Mouse (Mus musculus) kidney, embryonic 16.5 days (tissue): ENCODE results near the gene Cwf19l1. TPM values are rescaled to one million over a fixed set of nuclear protein-coding genes. Genes with fewer than 3 reads are reported as not detected.

ENCODE experiments used
- ATAC-seq: fragments of 200-750 bp; cut with Nextera tagmentation; 2 replicates; pipeline ENCODE4 v1.8.0; 2017; ENCODE audit warnings: moderate TSS enrichment; ENCODE audit not compliant: low FRiP score, low TSS enrichment
- H3K27ac ChIP-seq: fragments of 300-500 bp; sonication (generic); 2 replicates; pipeline ENCODE4 v1.5.1; 2014; ENCODE audit warnings: low read length
- H3K27me3 ChIP-seq: fragments of 300-500 bp; sonication (generic); 2 replicates; pipeline ENCODE4 v1.6.1; 2014; ENCODE audit warnings: low read length, control low read depth, mixed read lengths; ENCODE audit not compliant: insufficient read depth
- H3K36me3 ChIP-seq: fragments of 300-500 bp; sonication (generic); 2 replicates; pipeline ENCODE4 v1.6.1; 2014; ENCODE audit warnings: low read length, control low read depth, mixed read lengths; ENCODE audit not compliant: insufficient read depth
- H3K4me1 ChIP-seq: fragments of 300-500 bp; sonication (generic); 2 replicates; pipeline ENCODE4 v1.6.1; 2014; ENCODE audit warnings: low read length, control low read depth, mixed read lengths; ENCODE audit not compliant: insufficient read depth
- H3K4me2 ChIP-seq: fragments of 300-500 bp; sonication (generic); replicated peaks from 2 replicates; pipeline ENCODE4 v1.6.1; 2014; ENCODE audit warnings: low read depth, low read length
- H3K4me3 ChIP-seq: fragments of 300-500 bp; sonication (generic); 2 replicates; pipeline ENCODE4 v1.5.1; 2014; ENCODE audit warnings: mild to moderate bottlenecking, low read length
- H3K9ac ChIP-seq: fragments of 300-500 bp; sonication (generic); replicated peaks from 2 replicates; pipeline ENCODE4 v1.6.1; 2014; ENCODE audit warnings: low read length
- H3K9me3 ChIP-seq: fragments of 300-500 bp; sonication (generic); 2 replicates; pipeline ENCODE4 v1.6.1; 2016; ENCODE audit warnings: low read length, control low read depth
- WGBS: fragments of 180-500 bp; shearing (Covaris S2); extraction: QIAGEN DNeasy Blood & Tissue Kit; methylation state at CpG from one replicate; pipeline ENCODE4 v1.1.7; 2014; 5-methylcytosine and 5-hydroxymethylcytosine counted together
- polyA plus RNA-seq: library from polyadenylated mRNA; unstranded; fragments of >200 nt; fragmentation: Nextera tagmentation; extraction: Ambion mirVana; gene quantifications from 2 replicates; pipeline ENCODE4 v1.2.1, GENCODE M21; 2015

Cwf19l1 gene
- polyA plus RNA-seq, 1 experiment from 2014 or later: 37.5 TPM

- H3K4me2 ChIP-seq: no peak overlapping the region
- H3K27me3 ChIP-seq: no peaks in the 10 kb centered on the region
- ATAC-seq: no peak
- peaks cover 15% of the 10 kb centered on the region for H3K36me3 ChIP-seq
- no peak overlapping the region for H3K27ac ChIP-seq
- H3K9me3 ChIP-seq: no peaks in the 10 kb centered on the region
- H3K4me3 ChIP-seq: no peak overlapping the region
- no peak overlapping the region for H3K9ac ChIP-seq
- H3K4me1 ChIP-seq: peaks cover 21% of the 10 kb centered on the region
- 76% methylated on average over 3 of the region's 3 CpGs for WGBS
Measured at GRCm38 (mm10) chr19:44103001-44103400, 32.7 kb downstream of the Cwf19l1 start.

DNA sequence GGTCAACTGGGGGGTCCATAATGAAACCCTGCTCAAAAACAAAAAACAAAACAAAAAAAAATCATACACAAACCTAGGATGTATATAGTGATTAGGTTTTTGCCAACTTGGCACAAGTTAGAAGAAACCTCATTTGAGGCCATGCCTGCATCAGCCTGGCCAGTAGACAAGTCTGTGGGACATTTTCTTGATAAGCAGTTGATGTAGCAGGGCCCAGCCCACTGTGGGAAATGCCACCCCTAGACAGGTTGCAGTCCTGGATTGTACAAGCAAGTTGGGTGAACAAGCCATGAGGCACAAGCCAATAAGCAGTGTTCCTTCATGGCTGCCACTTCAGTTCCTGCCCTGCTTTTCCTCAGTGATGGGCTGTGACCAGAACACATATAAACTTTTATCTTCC, 34.8 kb downstream of the Cwf19l1 start:
- Histone ChIP-seq H3K36me3 (peaks cover 27% of the 10 kb centered on the region), H3K9me3 (peaks cover under 1% of the 10 kb centered on the region), H3K4me3 (no peak overlapping the region), H3K9ac (no peak overlapping the region), H3K27ac (no peak overlapping the region), H3K27me3 (no peaks in the 10 kb centered on the region), H3K4me1 (peaks cover 10% of the 10 kb centered on the region; the same call in 1 of the 2 replicates), H3K4me2 (no peak overlapping the region)
- no peak for ATAC-seq

GRCm38 (mm10) chr19:44086278-44086677, 49.4 kb downstream of the Cwf19l1 start:
- Histone ChIP-seq H3K4me2 (no peak overlapping the region), H3K27ac (no peak overlapping the region), H3K9ac (no peak overlapping the region), H3K36me3 (peaks cover 29% of the 10 kb centered on the region), H3K4me3 (no peak overlapping the region), H3K27me3 (no peaks in the 10 kb centered on the region), H3K4me1 (no peaks in the 10 kb centered on the region), H3K9me3 (no peaks in the 10 kb centered on the region)
- no peak for ATAC-seq
- 74% methylated on average over 3 of the region's 3 CpGs for WGBS

- Histone ChIP-seq H3K27me3 (no peaks in the 10 kb centered on the region), H3K36me3 (peaks cover 35% of the 10 kb centered on the region), H3K9ac (no peak overlapping the region), H3K9me3 (no peaks in the 10 kb centered on the region), H3K4me3 (no peak overlapping the region), H3K27ac (no peak overlapping the region), H3K4me2 (no peak overlapping the region), H3K4me1 (0 out of 2 replicates have a peak, but pooled peaks cover 2% of the 10 kb centered on the region)
- 86% methylated on average over 2 of the region's 2 CpGs for WGBS
- no peak for ATAC-seq
Measured at GRCm38 (mm10) chr19:44080920-44081319, 54.8 kb downstream of the Cwf19l1 start.

DNA sequence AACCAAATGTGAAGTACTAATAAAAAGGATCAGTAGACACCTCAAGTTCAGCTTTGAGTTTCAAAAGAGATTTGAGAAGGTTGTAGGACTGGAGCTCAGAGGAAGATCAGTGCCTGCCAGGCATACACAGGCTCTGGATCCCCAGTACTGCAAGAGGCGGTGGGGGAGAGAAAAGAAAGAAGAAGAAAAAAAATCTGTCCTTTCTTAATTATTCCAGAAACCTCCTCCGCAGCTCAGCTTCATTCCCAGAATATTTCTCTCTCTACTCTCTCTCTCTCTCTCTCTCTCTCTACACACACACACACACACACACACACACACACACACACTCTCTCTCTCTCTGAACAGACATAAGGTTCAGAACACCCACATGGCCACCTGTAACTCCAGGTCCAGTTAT, 55.7 kb downstream of the Cwf19l1 start:
- Histone ChIP-seq H3K36me3 (peaks cover 40% of the 10 kb centered on the region), H3K27ac (no peak overlapping the region)
- 74% methylated on average over 2 of the region's 2 CpGs for WGBS

DNA sequence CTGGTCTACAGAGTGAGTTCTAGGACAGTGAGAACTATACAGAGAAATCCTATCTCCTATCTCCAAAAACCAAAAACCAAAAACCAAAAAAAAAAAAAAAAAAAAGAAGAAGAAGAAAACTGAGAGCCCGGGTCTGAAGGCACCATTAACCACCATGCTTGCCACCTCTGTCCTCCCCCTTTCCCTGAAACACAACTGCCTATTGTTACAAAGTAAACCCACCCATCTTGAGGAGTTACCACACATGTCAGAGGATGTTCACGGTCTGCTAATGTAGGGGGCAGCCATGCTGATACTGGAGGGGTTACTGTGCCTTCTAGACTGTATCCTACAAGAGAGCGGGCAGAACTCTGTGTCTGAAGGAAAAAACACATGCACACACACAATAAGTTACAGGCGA, 58.7 kb downstream of the Cwf19l1 start:
- H3K27me3 ChIP-seq: no peaks in the 10 kb centered on the region
- peaks cover 34% of the 10 kb centered on the region for H3K36me3 ChIP-seq
- WGBS: 54% methylated on average over 4 of the region's 4 CpGs
- H3K9me3 ChIP-seq: no peaks in the 10 kb centered on the region
- 0 out of 2 replicates have a peak, but pooled peaks cover 2% of the 10 kb centered on the region for H3K4me1 ChIP-seq
- H3K4me2 ChIP-seq: no peak overlapping the region
- H3K27ac ChIP-seq: peak overlapping the region; percentile 82
- peak; percentile 89 for ATAC-seq
- H3K4me3 ChIP-seq: no peak overlapping the region
- H3K9ac ChIP-seq: no peak overlapping the region

More for the DNA sequence above, 55.7 kb downstream of the Cwf19l1 start:
- H3K9me3 ChIP-seq: no peaks in the 10 kb centered on the region
- H3K27me3 ChIP-seq: no peaks in the 10 kb centered on the region
- H3K9ac ChIP-seq: no peak overlapping the region
- H3K4me3 ChIP-seq: no peak overlapping the region
- no peak overlapping the region for H3K4me2 ChIP-seq
- 0 out of 2 replicates have a peak, but pooled peaks cover 2% of the 10 kb centered on the region for H3K4me1 ChIP-seq
- no peak for ATAC-seq

- Histone ChIP-seq H3K4me1 (0 out of 2 replicates have a peak, but pooled peaks cover 2% of the 10 kb centered on the region), H3K4me3 (no peak overlapping the region), H3K9ac (no peak overlapping the region), H3K4me2 (no peak overlapping the region; the same call in 1 of the 2 replicates), H3K27ac (peak overlapping the region; percentile 82), H3K36me3 (peaks cover 34% of the 10 kb centered on the region), H3K9me3 (no peaks in the 10 kb centered on the region), H3K27me3 (no peaks in the 10 kb centered on the region)
- 37% methylated on average over 9 of the region's 9 CpGs for WGBS
- peak; percentile 88 for ATAC-seq
Measured at GRCm38 (mm10) chr19:44076457-44076856, 59.2 kb downstream of the Cwf19l1 start.

- Histone ChIP-seq H3K27me3 (no peaks in the 10 kb centered on the region), H3K9ac (no peak overlapping the region), H3K4me2 (no peak overlapping the region), H3K4me3 (no peak overlapping the region), H3K27ac (no peak overlapping the region), H3K4me1 (peaks cover 4% of the 10 kb centered on the region; the same call in 1 of the 2 replicates), H3K9me3 (no peaks in the 10 kb centered on the region), H3K36me3 (peaks cover 28% of the 10 kb centered on the region)
- ATAC-seq: no peak
- WGBS: 81% methylated on average over 11 of the region's 11 CpGs
Measured at GRCm38 (mm10) chr19:44074986-44075385, 60.7 kb downstream of the Cwf19l1 start.

DNA sequence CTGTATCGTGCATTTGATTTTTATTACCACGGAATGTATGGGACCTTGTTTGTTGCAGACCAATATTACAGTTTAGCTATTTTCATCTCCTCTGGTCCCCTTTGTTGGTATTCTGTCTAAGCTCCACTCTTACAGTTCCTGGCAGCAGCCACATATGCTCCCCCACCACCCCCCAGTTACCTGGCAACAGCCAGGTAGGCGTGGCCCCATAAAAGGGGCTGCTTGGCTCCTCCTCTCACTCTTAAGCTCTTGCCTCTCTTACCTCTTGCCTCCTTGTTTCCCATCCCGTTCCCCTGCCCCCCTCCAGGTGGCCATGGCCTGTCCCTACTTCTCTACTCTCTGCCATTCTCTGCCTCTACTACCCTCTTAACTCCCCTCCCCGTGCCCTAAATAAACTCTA, 64.5 kb downstream of the Cwf19l1 start:
- Histone ChIP-seq H3K9ac (no peak overlapping the region), H3K4me1 (peaks cover 19% of the 10 kb centered on the region; the same call in 1 of the 2 replicates), H3K27ac (no peak overlapping the region), H3K4me2 (no peak overlapping the region), H3K36me3 (0 out of 2 replicates have a peak, but pooled peaks cover 6% of the 10 kb centered on the region), H3K27me3 (no peaks in the 10 kb centered on the region), H3K4me3 (no peak overlapping the region), H3K9me3 (no peaks in the 10 kb centered on the region)
- 55% methylated on average over 5 of the region's 5 CpGs for WGBS
- no peak for ATAC-seq

- Histone ChIP-seq H3K36me3 (no peaks in the 10 kb centered on the region), H3K4me3 (peak overlapping the region; percentile 77), H3K27me3 (no peaks in the 10 kb centered on the region), H3K27ac (peak overlapping the region; percentile 70), H3K4me1 (peaks cover 19% of the 10 kb centered on the region; the same call in 1 of the 2 replicates), H3K9ac (peak overlapping the region; percentile 79), H3K4me2 (peak overlapping the region; percentile 85), H3K9me3 (no peaks in the 10 kb centered on the region)
- 8% methylated on average over 4 of the region's 4 CpGs for WGBS
- ATAC-seq: no peak
Measured at GRCm38 (mm10) chr19:44069914-44070232, 65.8 kb downstream of the Cwf19l1 start.
